Mouse (Mus musculus): ENCODE data around the gene Gpr50. TPM values are rescaled to one million over a fixed set of nuclear protein-coding genes. Genes with fewer than 3 reads are reported as not detected.

The Gpr50 gene
- total RNA-seq (2012; rRNA removed) = not detected in 2 replicates
- polyA plus RNA-seq (2012; ENCODE audit: insufficient read depth in 1 of 2, insufficient read length in 2 of 2, low read depth in 1 of 2, low replicate concordance in 2 of 2, missing spikeins in 1 of 2) = not detected

- DNase-seq (ENCODE audit: low read depth, low spot score) = no peak
- Histone ChIP-seq H3K9ac (ENCODE audit: control insufficient read depth, low read depth, low read length, poor library complexity, severe bottlenecking) (no peak within 1 kb of the TSS), H3K36me3 (ENCODE audit: control insufficient read depth in 1 of 2, insufficient read depth in 2 of 2, low read length in 2 of 2) (no peaks in the 10 kb centered on the region), H3K9me3 (replicated peaks; ENCODE audit: insufficient read depth, low read length) (no peaks in the 10 kb centered on the region), H3K4me3 (ENCODE audit: control insufficient read depth in 1 of 2, insufficient read depth in 1 of 2, low read depth in 2 of 2, low read length in 2 of 2) (no peak within 1 kb of the TSS), H3K27ac (ENCODE audit: control insufficient read depth, low read depth, low read length) (no peak within 1 kb of the TSS), H3K27me3 (ENCODE audit: control insufficient read depth in 1 of 2, insufficient read depth in 2 of 2, low read length in 2 of 2) (no peaks in the 10 kb centered on the region; a peak in 1 of 4 replicates), H3K79me2 (ENCODE audit: control insufficient read depth, insufficient read depth, low read length, poor library complexity) (no peaks in the 10 kb centered on the region), H3K4me1 (ENCODE audit: control insufficient read depth in 1 of 2, insufficient read depth in 2 of 2, low read length in 2 of 2) (no peaks in the 10 kb centered on the region)
- TF ChIP-seq USF1 (IDR thresholded peaks at IDR 0.05; ENCODE audit: low read depth, low read length) (no peak), MAFK (IDR thresholded peaks at IDR 0.05; ENCODE audit: borderline replicate concordance, low read depth, low read length) (no peak), JUND (IDR thresholded peaks at IDR 0.05; ENCODE audit: low read depth, low read length) (no peak), GABPA (IDR thresholded peaks at IDR 0.05; ENCODE audit: low read depth, low read length) (no peak)
These were observed at the start of gene Gpr50 for GRCm38 (mm10) chrX:71663374-71663773. TSS of gene Gpr50 (plus strand) at chrX:71663667.

GRCm38 (mm10) chrX:71622286-71622685, 41.2 kb upstream of the Gpr50 start:
- H3K27me3 ChIP-seq (ENCODE audit: control insufficient read depth in 1 of 2, insufficient read depth in 2 of 2, low read length in 2 of 2) = no peaks in the 10 kb centered on the region
- DNase-seq (ENCODE audit: low read depth, low spot score) = peak; percentile 27

GRCm38 (mm10) chrX:71623843-71624242, 39.6 kb upstream of the Gpr50 start:
- Histone ChIP-seq H3K27ac (ENCODE audit: control insufficient read depth, low read depth, low read length) (no peak overlapping the region), H3K36me3 (ENCODE audit: control insufficient read depth in 1 of 2, insufficient read depth in 2 of 2, low read length in 2 of 2) (no peaks in the 10 kb centered on the region), H3K4me3 (ENCODE audit: control insufficient read depth in 1 of 2, insufficient read depth in 1 of 2, low read depth in 2 of 2, low read length in 2 of 2) (no peak overlapping the region), H3K9ac (ENCODE audit: control insufficient read depth, low read depth, low read length, poor library complexity, severe bottlenecking) (no peak overlapping the region), H3K27me3 (ENCODE audit: control insufficient read depth in 1 of 2, insufficient read depth in 2 of 2, low read length in 2 of 2) (no peaks in the 10 kb centered on the region), H3K79me2 (ENCODE audit: control insufficient read depth, insufficient read depth, low read length, poor library complexity) (no peaks in the 10 kb centered on the region), H3K9me3 (replicated peaks; ENCODE audit: insufficient read depth, low read length) (no peaks in the 10 kb centered on the region), H3K4me1 (ENCODE audit: control insufficient read depth in 1 of 2, insufficient read depth in 2 of 2, low read length in 2 of 2) (no peaks in the 10 kb centered on the region)
- DNase-seq (ENCODE audit: low read depth, low spot score) = peak; percentile 57
- TF ChIP-seq MAFK (IDR thresholded peaks at IDR 0.05; ENCODE audit: borderline replicate concordance, low read depth, low read length) = no peak
- no peak for TF ChIP-seq RCOR1 (IDR thresholded peaks at IDR 0.05; ENCODE audit: low read depth, low read length)
- no peak for TF ChIP-seq MEF2A (IDR thresholded peaks at IDR 0.05; ENCODE audit: extremely low read depth, insufficient replicate concordance, low read depth, low read length, poor library complexity, severe bottlenecking)
- peak; percentile 61 to 80 (median 80) for TF ChIP-seq CTCF (IDR thresholded peaks at IDR 0.05 in 2 of 3, conservative IDR thresholded peaks at IDR 0.05 in 1 of 3; ENCODE audit: control insufficient read depth in 1 of 3, insufficient read depth in 1 of 3, low read depth in 2 of 3, low read length in 3 of 3, poor library complexity in 1 of 3, severe bottlenecking in 1 of 3)
- TF ChIP-seq USF2 (IDR thresholded peaks at IDR 0.05; ENCODE audit: borderline replicate concordance in 1 of 2, insufficient read depth in 1 of 2, low read depth in 1 of 2, low read length in 2 of 2) = no peak
- TF ChIP-seq TAL1 (IDR thresholded peaks at IDR 0.05; ENCODE audit: low read length) = no peak
- peak; percentile 87 for TF ChIP-seq SMC3 (IDR thresholded peaks at IDR 0.05; ENCODE audit: low read depth, low read length)
- TF ChIP-seq MAX (IDR thresholded peaks at IDR 0.05; ENCODE audit: low read length) = no peak
- peak; percentile 75 for TF ChIP-seq RAD21 (IDR thresholded peaks at IDR 0.05; ENCODE audit: low read depth, low read length)
- TF ChIP-seq ZC3H11A (IDR thresholded peaks at IDR 0.05; ENCODE audit: low read depth, low read length) = peak; percentile 67
- no peak for TF ChIP-seq CHD2 (IDR thresholded peaks at IDR 0.05; ENCODE audit: low read length)
- peak; percentile 34; the same call in 1 of the 2 replicates for TF ChIP-seq USF1 (IDR thresholded peaks at IDR 0.05; ENCODE audit: low read depth, low read length)
- TF ChIP-seq MYC (IDR thresholded peaks at IDR 0.05; ENCODE audit: low read depth, low read length) = no peak

More at GRCm38 (mm10) chrX:71622286-71622685, 41.2 kb upstream of the Gpr50 start:
- no peak overlapping the region for H3K4me3 ChIP-seq (ENCODE audit: control insufficient read depth in 1 of 2, insufficient read depth in 1 of 2, low read depth in 2 of 2, low read length in 2 of 2)
- H3K79me2 ChIP-seq (ENCODE audit: control insufficient read depth, insufficient read depth, low read length, poor library complexity) = no peaks in the 10 kb centered on the region
- no peaks in the 10 kb centered on the region for H3K4me1 ChIP-seq (ENCODE audit: control insufficient read depth in 1 of 2, insufficient read depth in 2 of 2, low read length in 2 of 2)
- no peaks in the 10 kb centered on the region for H3K36me3 ChIP-seq (ENCODE audit: control insufficient read depth in 1 of 2, insufficient read depth in 2 of 2, low read length in 2 of 2)
- no peaks in the 10 kb centered on the region for H3K9me3 ChIP-seq (replicated peaks; ENCODE audit: insufficient read depth, low read length)
- no peak overlapping the region for H3K27ac ChIP-seq (ENCODE audit: control insufficient read depth, low read depth, low read length)
- TF ChIP-seq CHD2 (IDR thresholded peaks at IDR 0.05; ENCODE audit: low read length) (no peak), UBTF (IDR thresholded peaks at IDR 0.05; ENCODE audit: borderline replicate concordance, insufficient read depth, low read depth, low read length) (no peak), SMC3 (IDR thresholded peaks at IDR 0.05; ENCODE audit: low read depth, low read length) (no peak), GATA1 (IDR thresholded peaks at IDR 0.05; ENCODE audit: low read depth, low read length) (no peak), KAT2A (conservative IDR thresholded peaks at IDR 0.05; ENCODE audit: low read depth, low read length) (no peak), POLR2AphosphoS5 (IDR thresholded peaks at IDR 0.05; ENCODE audit: borderline replicate concordance, low read depth, low read length) (no peak), MEF2A (IDR thresholded peaks at IDR 0.05; ENCODE audit: extremely low read depth, insufficient replicate concordance, low read depth, low read length, poor library complexity, severe bottlenecking) (no peak), CTCF (IDR thresholded peaks at IDR 0.05 in 2 of 3, conservative IDR thresholded peaks at IDR 0.05 in 1 of 3; ENCODE audit: control insufficient read depth in 1 of 3, insufficient read depth in 1 of 3, low read depth in 2 of 3, low read length in 3 of 3, poor library complexity in 1 of 3, severe bottlenecking in 1 of 3) (no peak), ZNF384 (IDR thresholded peaks at IDR 0.05; ENCODE audit: low read depth, low read length) (no peak), JUND (IDR thresholded peaks at IDR 0.05; ENCODE audit: low read depth, low read length) (no peak), TBP (IDR thresholded peaks at IDR 0.05; ENCODE audit: low read depth, low read length) (no peak)
- no peak overlapping the region for H3K9ac ChIP-seq (ENCODE audit: control insufficient read depth, low read depth, low read length, poor library complexity, severe bottlenecking)

All from MEL (cell line).